Mouse (Mus musculus): ENCODE measurements around the gene Usp2. TPM values are rescaled to one million over a fixed set of nuclear protein-coding genes. Genes with fewer than 3 reads are reported as not detected.
A peak's percentile ranks its signal among the peaks of the same experiment; 100 is the strongest.

The Usp2 gene
- total and polyA plus RNA-seq, 3 experiments = 3.6 to 13.9 TPM; not detected in 1

GRCm38 (mm10) chr9:44078136-44078797 is 11.4 kb downstream of the Usp2 start:
- peaks cover 0 to 3% of the 10 kb centered on the region in 2 experiments; a peak in 1 of 4 replicates for H3K36me3 ChIP-seq (ENCODE audit: control insufficient read depth in 1 of 2, insufficient read depth in 2 of 2, low read length in 2 of 2)
- no peaks in the 10 kb centered on the region for H3K27me3 ChIP-seq (ENCODE audit: control insufficient read depth in 1 of 2, insufficient read depth in 2 of 2, low read length in 2 of 2)
- no peak overlapping the region for H3K9ac ChIP-seq (ENCODE audit: control insufficient read depth, low read depth, low read length, poor library complexity, severe bottlenecking)
- H3K9me3 ChIP-seq (replicated peaks; ENCODE audit: insufficient read depth, low read length) = no peaks in the 10 kb centered on the region
- no peak overlapping the region for H3K4me3 ChIP-seq (ENCODE audit: control insufficient read depth in 1 of 2, insufficient read depth in 1 of 2, low read depth in 2 of 2, low read length in 2 of 2)
- H3K79me2 ChIP-seq (ENCODE audit: control insufficient read depth, insufficient read depth, low read length, poor library complexity) = no peaks in the 10 kb centered on the region
- TF ChIP-seq HCFC1 (IDR thresholded peaks at IDR 0.05; ENCODE audit: low read depth, low read length) (no peak), RCOR1 (IDR thresholded peaks at IDR 0.05; ENCODE audit: low read depth, low read length) (no peak), TAL1 (IDR thresholded peaks at IDR 0.05; ENCODE audit: low read length) (no peak), MYB (IDR thresholded peaks at IDR 0.05; ENCODE audit: low read depth, low read length) (no peak), CHD1 (IDR thresholded peaks at IDR 0.05; ENCODE audit: low read depth, low read length) (no peak), USF2 (IDR thresholded peaks at IDR 0.05; ENCODE audit: borderline replicate concordance in 1 of 2, insufficient read depth in 1 of 2, low read depth in 1 of 2, low read length in 2 of 2) (no peak), ZNF384 (IDR thresholded peaks at IDR 0.05; ENCODE audit: low read depth, low read length) (no peak), EP300 (IDR thresholded peaks at IDR 0.05; ENCODE audit: low read depth in 1 of 2, low read length in 2 of 2) (no peak), GABPA (IDR thresholded peaks at IDR 0.05; ENCODE audit: low read depth, low read length) (no peak), NRF1 (IDR thresholded peaks at IDR 0.05; ENCODE audit: insufficient read depth, low read depth, low read length, poor library complexity, severe bottlenecking) (no peak), RAD21 (IDR thresholded peaks at IDR 0.05; ENCODE audit: low read depth, low read length) (no peak), GATA1 (IDR thresholded peaks at IDR 0.05; ENCODE audit: low read depth, low read length) (no peak)
- peaks cover 0 to 11% of the 10 kb centered on the region in 2 experiments; a peak in 2 of 4 replicates for H3K4me1 ChIP-seq (ENCODE audit: control insufficient read depth in 1 of 2, insufficient read depth in 2 of 2, low read length in 2 of 2)
- H3K27ac ChIP-seq (ENCODE audit: control insufficient read depth, low read depth, low read length) = no peak overlapping the region
- DNase-seq (ENCODE audit: low read depth, low spot score) = no peak

GRCm38 (mm10) chr9:44078955-44079756 is 12.3 kb downstream of the Usp2 start:
- Histone ChIP-seq H3K27me3 (ENCODE audit: control insufficient read depth in 1 of 2, insufficient read depth in 2 of 2, low read length in 2 of 2) (no peaks in the 10 kb centered on the region), H3K4me3 (ENCODE audit: control insufficient read depth in 1 of 2, insufficient read depth in 1 of 2, low read depth in 2 of 2, low read length in 2 of 2) (no peak overlapping the region), H3K9ac (ENCODE audit: control insufficient read depth, low read depth, low read length, poor library complexity, severe bottlenecking) (no peak overlapping the region), H3K79me2 (ENCODE audit: control insufficient read depth, insufficient read depth, low read length, poor library complexity) (no peaks in the 10 kb centered on the region), H3K27ac (ENCODE audit: control insufficient read depth, low read depth, low read length) (no peak overlapping the region), H3K4me1 (ENCODE audit: control insufficient read depth in 1 of 2, insufficient read depth in 2 of 2, low read length in 2 of 2) (peaks cover 0 to 18% of the 10 kb centered on the region in 2 experiments; a peak in 2 of 4 replicates), H3K9me3 (replicated peaks; ENCODE audit: insufficient read depth, low read length) (no peaks in the 10 kb centered on the region), H3K36me3 (ENCODE audit: control insufficient read depth in 1 of 2, insufficient read depth in 2 of 2, low read length in 2 of 2) (peaks cover 0 to 3% of the 10 kb centered on the region in 2 experiments; a peak in 1 of 4 replicates)
- TF ChIP-seq USF2 (IDR thresholded peaks at IDR 0.05; ENCODE audit: borderline replicate concordance in 1 of 2, insufficient read depth in 1 of 2, low read depth in 1 of 2, low read length in 2 of 2) = peak; percentile 37 to 67; a peak in 1 of 4 replicates
- no peak for TF ChIP-seq CHD2 (IDR thresholded peaks at IDR 0.05; ENCODE audit: low read length)
- TF ChIP-seq SIN3A (IDR thresholded peaks at IDR 0.05; ENCODE audit: low read length) = peak; percentile 82
- TF ChIP-seq MAFK (IDR thresholded peaks at IDR 0.05; ENCODE audit: borderline replicate concordance, low read depth, low read length) = 0 out of 2 replicates have a peak, but pooled peaks have one; percentile 40
- no peak for TF ChIP-seq RAD21 (IDR thresholded peaks at IDR 0.05; ENCODE audit: low read depth, low read length)
- TF ChIP-seq NELFE (IDR thresholded peaks at IDR 0.05; ENCODE audit: low read depth, low read length) = no peak
- TF ChIP-seq MXI1 (IDR thresholded peaks at IDR 0.05; ENCODE audit: low read depth, low read length) = peak; percentile 27; the same call in 1 of the 2 replicates
- TF ChIP-seq MAZ (IDR thresholded peaks at IDR 0.05; ENCODE audit: low read depth, low read length) = 0 out of 2 replicates have a peak, but pooled peaks have one; percentile 29
- TF ChIP-seq BHLHE40 (IDR thresholded peaks at IDR 0.05; ENCODE audit: borderline replicate concordance, low read depth, low read length) = peak; percentile 77; the same call in 1 of the 2 replicates
- peak; percentile 67 for TF ChIP-seq MAX (IDR thresholded peaks at IDR 0.05; ENCODE audit: low read length)
- TF ChIP-seq USF1 (IDR thresholded peaks at IDR 0.05; ENCODE audit: low read depth, low read length) = peak; percentile 93
- peak; percentile 97 for TF ChIP-seq ETS1 (IDR thresholded peaks at IDR 0.05; ENCODE audit: low read depth, low read length)
- no peak for TF ChIP-seq HCFC1 (IDR thresholded peaks at IDR 0.05; ENCODE audit: low read depth, low read length)
- DNase-seq (ENCODE audit: low read depth, low spot score) = peak; percentile 63

Data from MEL (cell line).